Mouse (Mus musculus) CD4-positive, CD25-positive, alpha-beta regulatory T cell, adult 4 months (primary cell): ENCODE measurements around the gene Sprr2h. TPM values are rescaled to one million over a fixed set of nuclear protein-coding genes. Genes with fewer than 3 reads are reported as not detected.

Experiments used
- ATAC-seq: one replicate; pipeline ENCODE4 v1.8.0; 2017
- polyA plus RNA-seq, 2 experiments: library from polyadenylated mRNA; unstranded; fragments of 100-300 nt; shearing (Covaris generic); gene quantifications; one replicate each; pipeline ENCODE4 v1.2.1; 2017

The Sprr2h gene
- polyA plus RNA-seq: not detected

GRCm38 (mm10) chr3:92385385-92385784 lies at the start of gene Sprr2h:
Gene Sprr2h (plus strand): TSS chr3:92385685.
- no peak for ATAC-seq

DNA sequence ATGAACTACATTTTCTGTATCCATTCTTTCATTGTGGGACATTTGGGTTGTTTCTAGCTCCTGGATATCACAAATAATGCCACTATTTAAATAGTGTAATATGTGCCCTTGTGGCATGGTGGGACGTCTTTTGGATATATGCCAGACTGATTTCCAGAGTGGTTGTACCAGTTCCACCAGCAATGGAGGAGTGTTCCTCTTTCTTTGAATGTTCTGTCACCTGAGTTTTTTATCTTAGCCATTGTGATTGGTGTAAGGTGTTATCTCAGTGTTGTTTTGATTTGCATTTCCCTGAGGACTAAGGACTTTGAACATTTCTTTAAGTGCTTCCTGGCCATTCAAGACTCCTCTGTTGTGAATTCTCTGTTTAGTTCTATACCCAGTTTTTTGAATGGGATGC lies 49.2 kb upstream of the Sprr2h start:
- ATAC-seq: no peak

DNA sequence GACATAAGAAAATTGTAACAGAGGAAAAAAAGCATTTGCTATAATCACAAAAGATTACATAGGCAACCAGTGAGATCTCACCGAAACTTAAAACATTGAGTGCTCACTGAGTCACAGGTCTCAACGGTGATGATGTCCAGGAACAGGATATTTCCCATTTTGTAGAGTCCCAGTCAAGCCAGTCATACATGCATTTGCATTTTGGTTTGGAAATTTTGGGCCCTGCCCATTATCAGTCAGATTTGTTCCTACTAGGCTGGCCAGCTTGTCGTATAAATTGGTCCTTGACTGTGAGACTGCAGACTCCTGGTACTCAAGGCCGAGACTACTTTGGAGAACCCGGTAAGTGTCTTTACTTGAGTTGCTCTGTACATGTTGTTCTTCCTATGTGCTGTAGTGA lies 46.6 kb upstream of the Sprr2h start, which contains the start of gene Sprr2d:
TSS of gene Sprr2d (plus strand) at position 301 of the 400 bp plus-strand sequence.
- no peak for ATAC-seq

DNA sequence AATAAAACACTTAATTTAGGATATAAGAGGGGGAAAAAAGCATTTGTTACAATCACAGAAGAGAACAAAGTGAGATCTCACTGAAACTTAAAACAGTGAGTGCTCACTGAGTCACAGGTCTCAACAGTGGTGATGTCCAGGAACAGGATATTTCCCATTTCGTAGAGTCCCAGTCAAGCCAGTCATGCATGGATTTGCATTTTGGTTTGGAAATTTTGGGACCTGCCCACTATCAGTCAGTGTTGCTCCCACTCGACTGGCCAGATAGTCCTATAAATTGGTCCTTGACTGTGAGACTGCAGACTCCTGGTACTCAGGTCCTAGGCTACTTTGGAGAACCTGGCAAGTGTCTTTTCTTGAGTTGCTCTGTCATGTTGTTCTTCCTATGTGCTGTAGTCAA lies 33.6 kb upstream of the Sprr2h start, which contains the start of gene Sprr2e:
TSS of gene Sprr2e (plus strand) at position 301 of the 400 bp plus-strand sequence.
- ATAC-seq: no peak

DNA sequence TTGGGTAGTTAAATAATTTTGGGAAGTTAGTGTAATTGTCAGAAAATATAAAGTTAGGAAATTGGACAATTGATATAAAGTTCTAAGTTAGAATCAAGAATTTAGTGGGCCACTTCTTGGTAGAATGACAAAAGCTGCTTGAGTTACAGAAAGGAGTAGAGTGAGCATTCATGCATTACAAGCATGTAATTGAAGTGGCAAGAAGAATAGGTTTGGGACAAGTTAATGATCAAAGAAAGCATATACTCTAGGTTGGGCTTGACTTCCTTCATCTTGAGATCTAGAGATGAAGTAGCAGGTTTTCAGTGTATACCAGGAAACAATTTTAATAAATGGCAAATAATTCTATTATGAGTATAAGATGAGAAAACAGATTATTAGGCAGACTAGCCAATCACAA lies 23.9 kb upstream of the Sprr2h start:
- no peak for ATAC-seq

- no peak for ATAC-seq
These were observed 20.6 kb upstream of the Sprr2h start, which contains the start of gene Sprr2f for GRCm38 (mm10) chr3:92364887-92365286. Gene Sprr2f (plus strand): TSS chr3:92365187.

GRCm38 (mm10) chr3:92373613-92374012 lies 11.9 kb upstream of the Sprr2h start:
- no peak for ATAC-seq

- no peak for ATAC-seq
These were observed 8.8 kb downstream of the Sprr2h start for GRCm38 (mm10) chr3:92394301-92394700.

- no peak for ATAC-seq
These were observed 22.2 kb downstream of the Sprr2h start, which contains the start of gene Sprr2i for GRCm38 (mm10) chr3:92407691-92408090. Gene Sprr2i (plus strand): TSS chr3:92407991.

GRCm38 (mm10) chr3:92417782-92418181 lies 32.3 kb downstream of the Sprr2h start, which contains the start of gene Sprr2j-ps:
Gene Sprr2j-ps (plus strand): TSS chr3:92418082.
- no peak for ATAC-seq

GRCm38 (mm10) chr3:92429323-92429722 lies 43.8 kb downstream of the Sprr2h start, which contains the start of gene Gm9774:
Gene Gm9774 (minus strand): TSS chr3:92429423.
- ATAC-seq: no peak

- no peak for ATAC-seq
These were observed 46.8 kb downstream of the Sprr2h start, which contains the start of gene Sprr2k for GRCm38 (mm10) chr3:92432282-92432681. Gene Sprr2k (plus strand): TSS chr3:92432582.

Other genes with a start within 250 kb of the Sprr2h start
- not detected for gene Lelp1, start 242.9 kb upstream of the Sprr2h start, polyA plus RNA-seq
- gene Sprr2a1, start 169.9 kb upstream of the Sprr2h start, polyA plus RNA-seq: not detected
- not detected for gene Sprr2a2, start 169.8 kb upstream of the Sprr2h start, polyA plus RNA-seq
- gene Sprr2a3, start 100.3 kb upstream of the Sprr2h start, polyA plus RNA-seq: not detected
- not detected for gene Sprr2b, start 69.1 kb upstream of the Sprr2h start, polyA plus RNA-seq
- gene Sprr2d, start 46.5 kb upstream of the Sprr2h start, polyA plus RNA-seq: not detected
- not detected for gene Sprr2e, start 33.5 kb upstream of the Sprr2h start, polyA plus RNA-seq
- not detected for gene Sprr2f, start 20.5 kb upstream of the Sprr2h start, polyA plus RNA-seq
- not detected for gene Sprr2i, start 22.3 kb downstream of the Sprr2h start, polyA plus RNA-seq
- not detected for gene Sprr2j-ps, start 32.4 kb downstream of the Sprr2h start, polyA plus RNA-seq
- gene Gm9774, start 43.7 kb downstream of the Sprr2h start, polyA plus RNA-seq: 10 to 100 TPM in 1 of 2 experiments, 1 to 10 TPM in 1; 9.0 to 12.9 TPM
- gene Sprr2k, start 46.9 kb downstream of the Sprr2h start, polyA plus RNA-seq: not detected
- not detected for gene Sprr1b, start 53.1 kb downstream of the Sprr2h start, polyA plus RNA-seq
- not detected for gene Sprr3, start 73.0 kb downstream of the Sprr2h start, polyA plus RNA-seq
- gene Sprr1a, start 100.2 kb downstream of the Sprr2h start, polyA plus RNA-seq: not detected
- gene Sprr4, start 114.8 kb downstream of the Sprr2h start, polyA plus RNA-seq: not detected
- gene 2310046K23Rik, start 148.8 kb downstream of the Sprr2h start, polyA plus RNA-seq: not detected
- not detected for gene Ivl, start 188.1 kb downstream of the Sprr2h start, polyA plus RNA-seq
- not detected for gene Smcp, start 203.3 kb downstream of the Sprr2h start, polyA plus RNA-seq
- not detected for gene 2210017I01Rik, start 221.8 kb downstream of the Sprr2h start, polyA plus RNA-seq
- not detected for gene Lce6a, start 236.0 kb downstream of the Sprr2h start, polyA plus RNA-seq